Mouse (Mus musculus): Measurements from ENCODE around the gene Rexo4.

The Rexo4 gene

GRCm38 (mm10) chr2:26943253-26943652, 20.9 kb downstream of the Rexo4 start:
- DNase-seq (ENCODE audit: low spot score), result no peak

GRCm38 (mm10) chr2:26941539-26941938, 22.6 kb downstream of the Rexo4 start:
- DNase-seq (ENCODE audit: low spot score), result no peak

GRCm38 (mm10) chr2:26936425-26936824, 27.8 kb downstream of the Rexo4 start:
- no peak for DNase-seq (ENCODE audit: low spot score)

GRCm38 (mm10) chr2:26935286-26935685, 28.9 kb downstream of the Rexo4 start:
- DNase-seq (ENCODE audit: low spot score), result no peak

GRCm38 (mm10) chr2:26933304-26934055, 30.7 kb downstream of the Rexo4 start, which contains the start of the genes Surf4 and Stkld1:
Surf4 (minus strand) TSS chr2:26933928.
Stkld1 (plus strand) TSS chr2:26934047.
- DNase-seq (ENCODE audit: low spot score), result peak; percentile 97

GRCm38 (mm10) chr2:26932473-26933303, 31.5 kb downstream of the Rexo4 start:
- no peak for DNase-seq (ENCODE audit: low spot score)

GRCm38 (mm10) chr2:26930390-26930789, 33.8 kb downstream of the Rexo4 start:
- DNase-seq (ENCODE audit: low spot score), result peak; percentile 66

- no peak for DNase-seq (ENCODE audit: low spot score)
These were observed 36.3 kb downstream of the Rexo4 start for GRCm38 (mm10) chr2:26927745-26928476.

GRCm38 (mm10) chr2:26921784-26922183, 42.4 kb downstream of the Rexo4 start:
- DNase-seq (ENCODE audit: low spot score), result no peak

- DNase-seq (ENCODE audit: low spot score), result no peak
These were observed 43.9 kb downstream of the Rexo4 start for GRCm38 (mm10) chr2:26920190-26920855.

- DNase-seq (ENCODE audit: low spot score), result no peak
These were observed 44.5 kb downstream of the Rexo4 start for GRCm38 (mm10) chr2:26919684-26920083.

GRCm38 (mm10) chr2:26916738-26917137, 47.4 kb downstream of the Rexo4 start:
- DNase-seq (ENCODE audit: low spot score), result no peak

- peak; percentile 78 for DNase-seq (ENCODE audit: low spot score)
These were observed 48.1 kb downstream of the Rexo4 start, which contains the start of the genes Surf2 and Surf1 for GRCm38 (mm10) chr2:26915927-26916728. Surf2 (plus strand) TSS chr2:26916367. Surf1 (minus strand) TSS chr2:26916530.

- no peak for DNase-seq (ENCODE audit: low spot score)
These were observed 49.8 kb downstream of the Rexo4 start for GRCm38 (mm10) chr2:26914148-26914941.

- DNase-seq (ENCODE audit: low spot score), result no peak
These were observed 50.6 kb downstream of the Rexo4 start for GRCm38 (mm10) chr2:26913416-26914147.

GRCm38 (mm10) chr2:26912253-26912770, 51.9 kb downstream of the Rexo4 start:
- no peak for DNase-seq (ENCODE audit: low spot score)

- peak; percentile 82 for DNase-seq (ENCODE audit: low spot score)
These were observed 53.0 kb downstream of the Rexo4 start for GRCm38 (mm10) chr2:26910994-26911765.
